Mouse (Mus musculus): ENCODE data around the gene Cnn3.
A peak's percentile ranks its signal among the peaks of the same experiment; 100 is the strongest.

Gene Cnn3

GRCm38 (mm10) chr3:121449527-121449926 lies 23.2 kb downstream of the Cnn3 start:
- ATAC-seq (ENCODE audit: low TSS enrichment) = no peak

- ATAC-seq (ENCODE audit: low TSS enrichment) = no peak
Observed at GRCm38 (mm10) chr3:121451404-121451803, 25.1 kb downstream of the Cnn3 start.

- ATAC-seq (ENCODE audit: low TSS enrichment) = no peak
Observed at GRCm38 (mm10) chr3:121458545-121459492, 32.5 kb downstream of the Cnn3 start.

GRCm38 (mm10) chr3:121460473-121461193 lies 34.3 kb downstream of the Cnn3 start:
- no peak for ATAC-seq (ENCODE audit: low TSS enrichment)

GRCm38 (mm10) chr3:121461477-121461876 lies 35.2 kb downstream of the Cnn3 start:
- no peak for ATAC-seq (ENCODE audit: low TSS enrichment)

GRCm38 (mm10) chr3:121462782-121463181 lies 36.5 kb downstream of the Cnn3 start:
- no peak for ATAC-seq (ENCODE audit: low TSS enrichment)

- ATAC-seq (ENCODE audit: low TSS enrichment) = no peak
Observed at GRCm38 (mm10) chr3:121464733-121465305, 38.5 kb downstream of the Cnn3 start.

- ATAC-seq (ENCODE audit: low TSS enrichment) = no peak
Observed at GRCm38 (mm10) chr3:121465795-121466194, 39.5 kb downstream of the Cnn3 start.

- no peak for ATAC-seq (ENCODE audit: low TSS enrichment)
Observed at GRCm38 (mm10) chr3:121467094-121467552, 40.8 kb downstream of the Cnn3 start.

GRCm38 (mm10) chr3:121468136-121468535 lies 41.8 kb downstream of the Cnn3 start:
- ATAC-seq (ENCODE audit: low TSS enrichment) = no peak

- no peak; the same call in 1 of the 2 replicates for ATAC-seq (ENCODE audit: low TSS enrichment)
Observed at GRCm38 (mm10) chr3:121469185-121469975, 43.1 kb downstream of the Cnn3 start.

- ATAC-seq (ENCODE audit: low TSS enrichment) = no peak
Observed at GRCm38 (mm10) chr3:121471703-121472102, 45.4 kb downstream of the Cnn3 start.

GRCm38 (mm10) chr3:121474738-121475137 lies 48.4 kb downstream of the Cnn3 start:
- no peak for ATAC-seq (ENCODE audit: low TSS enrichment)

- peak; percentile 18; the same call in 1 of the 2 replicates for ATAC-seq (ENCODE audit: low TSS enrichment)
Observed at GRCm38 (mm10) chr3:121480030-121480960, 54.0 kb downstream of the Cnn3 start.

- no peak for ATAC-seq (ENCODE audit: low TSS enrichment)
Observed at GRCm38 (mm10) chr3:121480961-121481436, 54.7 kb downstream of the Cnn3 start.

- ATAC-seq (ENCODE audit: low TSS enrichment) = 0 out of 2 replicates have a peak, but pooled peaks have one; percentile 15
Observed at GRCm38 (mm10) chr3:121481564-121481963, 55.3 kb downstream of the Cnn3 start.

- ATAC-seq (ENCODE audit: low TSS enrichment) = peak; percentile 69
Observed at GRCm38 (mm10) chr3:121483266-121484161, 57.2 kb downstream of the Cnn3 start.

- ATAC-seq (ENCODE audit: low TSS enrichment) = no peak
Observed at GRCm38 (mm10) chr3:121485201-121485600, 58.9 kb downstream of the Cnn3 start.
